Mouse (Mus musculus): ENCODE measurements around the gene Olr1. TPM values are rescaled to one million over a fixed set of nuclear protein-coding genes. Genes with fewer than 3 reads are reported as not detected.

Gene Olr1
- polyA plus RNA-seq, 1 experiment from 2014 or later, result 0.65 TPM

DNA sequence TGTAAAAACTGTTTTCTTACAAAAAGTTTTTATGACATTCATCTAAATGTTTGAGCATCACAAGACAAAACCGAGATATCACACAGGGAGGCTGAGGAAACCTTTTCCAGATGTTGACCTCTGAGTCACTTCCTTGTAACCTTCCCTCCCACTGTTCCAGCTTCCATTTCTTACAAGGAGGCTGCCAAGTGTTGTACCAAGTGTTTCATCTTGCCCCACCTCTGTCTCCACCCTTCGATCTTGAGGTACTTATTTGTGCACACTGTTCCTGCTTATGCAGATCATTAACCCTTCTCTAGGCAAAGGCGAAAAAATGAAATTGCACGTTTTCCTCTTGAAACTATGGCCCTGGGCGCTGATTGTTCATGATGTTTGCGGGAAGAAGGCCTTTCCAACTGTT, 57.2 kb downstream of the Olr1 start:
- Histone ChIP-seq H3K4me3 (replicated peaks) (no peak overlapping the region), H3K9ac (no peak overlapping the region), H3K27ac (no peak overlapping the region), H3K9me3 (replicated peaks) (no peaks in the 10 kb centered on the region), H3K27me3 (no peaks in the 10 kb centered on the region), H3K4me2 (no peak overlapping the region), H3K4me1 (replicated peaks) (no peaks in the 10 kb centered on the region), H3K36me3 (no peaks in the 10 kb centered on the region)
- WGBS (ENCODE audit: insufficient replicate concordance), result 59% methylated on average over 6 of the region's 6 CpGs
- DNase-seq (no peak), ATAC-seq (ENCODE audit: low read depth) (no peak)

DNA sequence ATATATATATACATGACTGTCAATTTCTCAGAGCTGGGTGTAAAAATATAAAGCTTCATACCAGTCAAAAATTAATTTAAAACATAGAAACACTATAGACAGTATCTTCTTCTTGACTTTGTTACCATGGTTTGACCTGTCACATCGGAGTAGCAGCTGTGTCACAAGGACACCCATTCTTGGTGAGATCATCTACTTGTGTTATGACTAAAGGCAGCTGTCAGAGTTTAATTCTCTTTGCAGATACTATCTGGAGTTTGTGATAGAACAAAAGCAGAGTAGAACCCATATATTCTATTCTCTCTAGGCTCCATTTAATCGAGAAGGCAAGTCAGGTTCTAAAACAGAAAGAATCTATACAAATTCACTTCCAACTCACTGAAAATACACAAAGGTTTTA, 68.9 kb downstream of the Olr1 start:
- H3K9ac ChIP-seq, result no peak overlapping the region
- ATAC-seq (ENCODE audit: low read depth), result no peak

DNA sequence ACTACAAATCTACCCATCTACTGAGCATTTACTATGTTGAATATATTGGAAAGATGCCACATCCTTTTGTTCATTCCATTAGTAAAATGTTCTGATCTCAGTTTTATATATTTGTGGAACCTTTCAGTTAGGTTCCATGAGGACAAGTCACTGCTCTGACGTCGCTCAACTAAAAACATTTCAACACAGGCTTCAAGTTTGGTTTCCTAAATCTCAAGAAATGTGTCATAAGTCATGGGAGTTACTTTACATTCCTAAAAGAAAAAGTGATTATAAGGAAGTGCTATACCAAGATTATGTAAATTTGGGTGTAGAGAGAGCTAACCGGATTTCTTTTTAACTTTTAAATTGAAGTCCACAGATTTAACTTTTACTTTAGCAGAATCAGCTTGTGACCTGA, 70.9 kb downstream of the Olr1 start:
- Histone ChIP-seq H3K4me1 (replicated peaks) (no peaks in the 10 kb centered on the region), H3K27ac (no peak overlapping the region), H3K4me2 (no peak overlapping the region), H3K27me3 (no peaks in the 10 kb centered on the region), H3K36me3 (no peaks in the 10 kb centered on the region), H3K9ac (no peak overlapping the region), H3K4me3 (replicated peaks) (no peak overlapping the region), H3K9me3 (replicated peaks) (no peaks in the 10 kb centered on the region)
- WGBS (ENCODE audit: insufficient replicate concordance), result 63% methylated on average over 3 of the region's 3 CpGs
- ATAC-seq (ENCODE audit: low read depth), result no peak
- DNase-seq, result no peak

More for the DNA sequence above, 68.9 kb downstream of the Olr1 start:
- DNase-seq, result no peak
- no peak overlapping the region for H3K4me2 ChIP-seq
- 67% methylated on average over 2 of the region's 2 CpGs for WGBS (ENCODE audit: insufficient replicate concordance)
- no peaks in the 10 kb centered on the region for H3K36me3 ChIP-seq
- no peak overlapping the region for H3K27ac ChIP-seq
- no peaks in the 10 kb centered on the region for H3K4me1 ChIP-seq (replicated peaks)
- no peaks in the 10 kb centered on the region for H3K9me3 ChIP-seq (replicated peaks)
- no peaks in the 10 kb centered on the region for H3K27me3 ChIP-seq
- no peak overlapping the region for H3K4me3 ChIP-seq (replicated peaks)

Other genes starting within 250 kb of the Olr1 start
- 0.91 and 1.2 TPM in 2 replicates for gene Cd69, start 231.7 kb downstream of the Olr1 start, polyA plus RNA-seq (2015; fragmentation: Nextera tagmentation; extraction: Ambion mirVana)
- not detected in 2 replicates for gene 4922502D21Rik, start 175.4 kb downstream of the Olr1 start, polyA plus RNA-seq (2015; fragmentation: Nextera tagmentation; extraction: Ambion mirVana)
- 5.7 and 7.0 TPM in 2 replicates for gene Clec12a, start 164.5 kb downstream of the Olr1 start, polyA plus RNA-seq (2015; fragmentation: Nextera tagmentation; extraction: Ambion mirVana)
- gene Clec12b, start 121.3 kb downstream of the Olr1 start, polyA plus RNA-seq (2015; fragmentation: Nextera tagmentation; extraction: Ambion mirVana), result 0.09 TPM in 1 of 2 replicates, not detected in the other
- 27.1 and 31.4 TPM in 2 replicates for gene Clec1b, start 109.9 kb downstream of the Olr1 start, polyA plus RNA-seq (2015; fragmentation: Nextera tagmentation; extraction: Ambion mirVana)
- gene Clec9a, start 98.3 kb downstream of the Olr1 start, polyA plus RNA-seq (2015; fragmentation: Nextera tagmentation; extraction: Ambion mirVana), result 0.13 and 0.17 TPM in 2 replicates
- 0.19 and 0.37 TPM in 2 replicates for gene Clec1a, start 55.2 kb downstream of the Olr1 start, polyA plus RNA-seq (2015; fragmentation: Nextera tagmentation; extraction: Ambion mirVana)
- not detected in 2 replicates for gene Tmem52b, start 5.4 kb upstream of the Olr1 start, polyA plus RNA-seq (2015; fragmentation: Nextera tagmentation; extraction: Ambion mirVana)
- gene Gabarapl1, start 26.0 kb upstream of the Olr1 start, polyA plus RNA-seq (2015; fragmentation: Nextera tagmentation; extraction: Ambion mirVana), result 35.4 and 38.3 TPM in 2 replicates
- not detected in 2 replicates for gene Klre1, start 70.7 kb upstream of the Olr1 start, polyA plus RNA-seq (2015; fragmentation: Nextera tagmentation; extraction: Ambion mirVana)
- gene Klrd1, start 84.6 kb upstream of the Olr1 start, polyA plus RNA-seq (2015; fragmentation: Nextera tagmentation; extraction: Ambion mirVana), result 0.27 and 0.48 TPM in 2 replicates
- 0.25 and 0.32 TPM in 2 replicates for gene Klrk1, start 116.7 kb upstream of the Olr1 start, polyA plus RNA-seq (2015; fragmentation: Nextera tagmentation; extraction: Ambion mirVana)
- not detected in 2 replicates for gene Klrc3, start 136.2 kb upstream of the Olr1 start, polyA plus RNA-seq (2015; fragmentation: Nextera tagmentation; extraction: Ambion mirVana)
- gene Klrc2, start 153.5 kb upstream of the Olr1 start, polyA plus RNA-seq (2015; fragmentation: Nextera tagmentation; extraction: Ambion mirVana), result not detected in 2 replicates
- not detected in 2 replicates for gene Klrc1, start 171.8 kb upstream of the Olr1 start, polyA plus RNA-seq (2015; fragmentation: Nextera tagmentation; extraction: Ambion mirVana)
- not detected in 2 replicates for gene Klri1, start 210.0 kb upstream of the Olr1 start, polyA plus RNA-seq (2015; fragmentation: Nextera tagmentation; extraction: Ambion mirVana)
- not detected in 2 replicates for gene Klri2, start 233.3 kb upstream of the Olr1 start, polyA plus RNA-seq (2015; fragmentation: Nextera tagmentation; extraction: Ambion mirVana)

Data from liver, embryonic 13.5 days (tissue).